Mouse (Mus musculus) kidney, embryonic 16.5 days (tissue): ENCODE results near the gene Rnf146. TPM values are rescaled to one million over a fixed set of nuclear protein-coding genes. Genes with fewer than 3 reads are reported as not detected.

ENCODE experiments used
- ATAC-seq: fragments of 200-750 bp; cut with Nextera tagmentation; 2 replicates; pipeline ENCODE4 v1.8.0; 2017; ENCODE audit warnings: moderate TSS enrichment; ENCODE audit not compliant: low FRiP score, low TSS enrichment
- H3K27ac ChIP-seq: fragments of 300-500 bp; sonication (generic); 2 replicates; pipeline ENCODE4 v1.5.1; 2014; ENCODE audit warnings: low read length
- H3K27me3 ChIP-seq: fragments of 300-500 bp; sonication (generic); 2 replicates; pipeline ENCODE4 v1.6.1; 2014; ENCODE audit warnings: low read length, control low read depth, mixed read lengths; ENCODE audit not compliant: insufficient read depth
- H3K36me3 ChIP-seq: fragments of 300-500 bp; sonication (generic); 2 replicates; pipeline ENCODE4 v1.6.1; 2014; ENCODE audit warnings: low read length, control low read depth, mixed read lengths; ENCODE audit not compliant: insufficient read depth
- H3K4me1 ChIP-seq: fragments of 300-500 bp; sonication (generic); 2 replicates; pipeline ENCODE4 v1.6.1; 2014; ENCODE audit warnings: low read length, control low read depth, mixed read lengths; ENCODE audit not compliant: insufficient read depth
- H3K4me2 ChIP-seq: fragments of 300-500 bp; sonication (generic); replicated peaks from 2 replicates; pipeline ENCODE4 v1.6.1; 2014; ENCODE audit warnings: low read depth, low read length
- H3K4me3 ChIP-seq: fragments of 300-500 bp; sonication (generic); 2 replicates; pipeline ENCODE4 v1.5.1; 2014; ENCODE audit warnings: mild to moderate bottlenecking, low read length
- H3K9ac ChIP-seq: fragments of 300-500 bp; sonication (generic); replicated peaks from 2 replicates; pipeline ENCODE4 v1.6.1; 2014; ENCODE audit warnings: low read length
- H3K9me3 ChIP-seq: fragments of 300-500 bp; sonication (generic); 2 replicates; pipeline ENCODE4 v1.6.1; 2016; ENCODE audit warnings: low read length, control low read depth
- WGBS: fragments of 180-500 bp; shearing (Covaris S2); extraction: QIAGEN DNeasy Blood & Tissue Kit; methylation state at CpG from one replicate; pipeline ENCODE4 v1.1.7; 2014; 5-methylcytosine and 5-hydroxymethylcytosine counted together
- polyA plus RNA-seq: library from polyadenylated mRNA; unstranded; fragments of >200 nt; fragmentation: Nextera tagmentation; extraction: Ambion mirVana; gene quantifications from 2 replicates; pipeline ENCODE4 v1.2.1, GENCODE M21; 2015

Gene Rnf146
- polyA plus RNA-seq, 1 experiment from 2014 or later = 57.4 TPM

- H3K27ac ChIP-seq = no peak overlapping the region
- no peaks in the 10 kb centered on the region for H3K4me1 ChIP-seq
- H3K9me3 ChIP-seq = no peaks in the 10 kb centered on the region
- ATAC-seq = no peak
- no peaks in the 10 kb centered on the region for H3K27me3 ChIP-seq
- H3K36me3 ChIP-seq = peaks cover 24% of the 10 kb centered on the region
- no peak overlapping the region for H3K4me3 ChIP-seq
- 98% methylated on average over 2 of the region's 2 CpGs for WGBS
- no peak overlapping the region for H3K4me2 ChIP-seq
- no peak overlapping the region for H3K9ac ChIP-seq
Observed at GRCm38 (mm10) chr10:29351420-29351819, 10.8 kb downstream of the Rnf146 start.

- H3K4me2 ChIP-seq = no peak overlapping the region
- no peak overlapping the region for H3K9ac ChIP-seq
- no peak overlapping the region for H3K27ac ChIP-seq
- no peaks in the 10 kb centered on the region for H3K4me1 ChIP-seq
- 91% methylated on average over 7 of the region's 7 CpGs for WGBS
- no peaks in the 10 kb centered on the region for H3K9me3 ChIP-seq
- peaks cover 24% of the 10 kb centered on the region for H3K36me3 ChIP-seq
- ATAC-seq = no peak
- no peak overlapping the region for H3K4me3 ChIP-seq
- H3K27me3 ChIP-seq = no peaks in the 10 kb centered on the region
Observed at GRCm38 (mm10) chr10:29346638-29347037, 15.6 kb downstream of the Rnf146 start.

DNA sequence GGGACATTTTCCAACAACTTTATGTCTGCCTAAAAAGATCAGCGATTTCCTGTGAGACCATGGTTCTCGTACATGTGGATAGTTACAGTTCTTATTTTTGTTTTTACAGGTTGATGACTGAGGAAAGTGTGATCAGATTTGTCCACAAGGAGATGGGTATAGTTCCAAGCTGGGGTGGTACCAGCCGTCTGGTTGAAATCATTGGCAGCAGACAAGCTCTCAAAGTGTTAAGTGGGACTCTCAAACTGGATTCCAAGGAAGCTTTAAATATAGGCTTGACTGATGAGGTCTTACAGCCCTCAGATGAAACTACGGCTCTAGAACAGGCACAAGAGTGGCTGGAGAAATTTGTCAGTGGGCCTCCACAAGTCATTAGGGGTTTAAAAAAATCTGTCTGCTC lies 18.0 kb downstream of the Rnf146 start:
- 91% methylated on average over 4 of the region's 4 CpGs for WGBS
- H3K9me3 ChIP-seq = no peaks in the 10 kb centered on the region

GRCm38 (mm10) chr10:29338355-29339056 lies 23.7 kb downstream of the Rnf146 start:
- Histone ChIP-seq H3K4me2 (no peak overlapping the region), H3K9ac (no peak overlapping the region), H3K27me3 (no peaks in the 10 kb centered on the region), H3K4me1 (no peaks in the 10 kb centered on the region), H3K27ac (no peak overlapping the region), H3K9me3 (no peaks in the 10 kb centered on the region), H3K4me3 (no peak overlapping the region), H3K36me3 (no peaks in the 10 kb centered on the region)
- ATAC-seq = no peak
- WGBS = 51% methylated on average over 4 of the region's 4 CpGs

More for the DNA sequence above, 18.0 kb downstream of the Rnf146 start:
- H3K9ac ChIP-seq = no peak overlapping the region
- peaks cover 21% of the 10 kb centered on the region for H3K36me3 ChIP-seq
- no peaks in the 10 kb centered on the region for H3K27me3 ChIP-seq
- no peak overlapping the region for H3K4me2 ChIP-seq
- no peak overlapping the region for H3K27ac ChIP-seq
- ATAC-seq = no peak
- no peak overlapping the region for H3K4me3 ChIP-seq
- no peaks in the 10 kb centered on the region for H3K4me1 ChIP-seq

DNA sequence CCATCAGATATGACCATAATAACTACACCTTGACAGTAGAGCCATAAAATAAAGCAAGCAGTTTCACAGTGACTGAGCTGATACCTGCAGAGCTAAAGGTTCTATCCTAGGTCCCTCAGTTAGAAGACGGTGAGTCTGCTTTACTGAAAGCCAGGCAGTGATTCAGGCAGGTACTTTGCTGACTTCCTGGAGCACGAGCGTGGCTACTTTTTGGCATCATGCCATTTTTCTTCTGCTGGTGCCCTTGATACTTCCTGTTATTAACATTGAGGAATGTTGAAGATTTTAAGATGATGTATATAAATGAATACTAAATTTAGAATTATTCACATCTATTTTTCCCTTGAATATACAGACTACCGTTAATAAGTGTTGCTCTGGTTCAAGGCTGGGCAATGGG lies 28.4 kb downstream of the Rnf146 start:
- 64% methylated on average over 4 of the region's 4 CpGs for WGBS
- Histone ChIP-seq H3K27me3 (no peaks in the 10 kb centered on the region), H3K4me3 (no peak overlapping the region), H3K27ac (no peak overlapping the region), H3K9ac (no peak overlapping the region), H3K9me3 (no peaks in the 10 kb centered on the region), H3K4me2 (no peak overlapping the region), H3K4me1 (no peaks in the 10 kb centered on the region), H3K36me3 (no peaks in the 10 kb centered on the region)
- no peak for ATAC-seq

DNA sequence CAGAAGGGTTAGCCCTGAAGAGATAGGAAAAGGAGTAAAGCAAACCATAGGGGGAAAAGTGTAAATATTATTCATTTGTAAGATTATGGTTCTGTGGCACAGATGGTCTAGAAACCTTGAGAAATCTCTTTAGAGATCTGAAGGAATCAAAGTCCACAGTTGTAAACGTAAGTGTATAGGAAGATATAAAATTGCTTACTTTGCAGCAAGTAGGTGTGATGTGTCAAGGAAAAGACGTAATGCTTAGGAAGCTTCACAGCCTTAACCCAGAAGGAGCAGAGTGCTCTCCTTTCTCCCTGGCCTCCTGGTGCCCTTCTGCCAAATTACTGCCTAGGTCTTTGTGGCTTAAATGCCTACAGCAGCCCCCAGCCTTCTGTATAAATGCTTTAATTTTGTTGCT lies 37.4 kb downstream of the Rnf146 start:
- H3K9me3 ChIP-seq = no peaks in the 10 kb centered on the region
- no peaks in the 10 kb centered on the region for H3K27me3 ChIP-seq
- H3K4me2 ChIP-seq = no peak overlapping the region
- no peaks in the 10 kb centered on the region; the same call in 1 of the 2 replicates for H3K36me3 ChIP-seq
- no peak overlapping the region for H3K4me3 ChIP-seq
- no peak overlapping the region for H3K27ac ChIP-seq
- ATAC-seq = no peak
- H3K9ac ChIP-seq = no peak overlapping the region
- no peaks in the 10 kb centered on the region for H3K4me1 ChIP-seq
- WGBS = 94% methylated on average over 2 of the region's 2 CpGs

- Histone ChIP-seq H3K4me1 (peaks cover 6% of the 10 kb centered on the region; the same call in 1 of the 2 replicates), H3K27ac (no peak overlapping the region), H3K4me3 (peak overlapping the region; percentile 71), H3K27me3 (no peaks in the 10 kb centered on the region), H3K9me3 (no peaks in the 10 kb centered on the region), H3K4me2 (peak overlapping the region; percentile 58), H3K9ac (peak overlapping the region; percentile 84; the same call in 1 of the 2 replicates), H3K36me3 (no peaks in the 10 kb centered on the region)
- ATAC-seq = no peak
- 25% methylated on average over 5 of the region's 5 CpGs for WGBS
Observed at GRCm38 (mm10) chr10:29313905-29314304, 48.3 kb downstream of the Rnf146 start.

DNA sequence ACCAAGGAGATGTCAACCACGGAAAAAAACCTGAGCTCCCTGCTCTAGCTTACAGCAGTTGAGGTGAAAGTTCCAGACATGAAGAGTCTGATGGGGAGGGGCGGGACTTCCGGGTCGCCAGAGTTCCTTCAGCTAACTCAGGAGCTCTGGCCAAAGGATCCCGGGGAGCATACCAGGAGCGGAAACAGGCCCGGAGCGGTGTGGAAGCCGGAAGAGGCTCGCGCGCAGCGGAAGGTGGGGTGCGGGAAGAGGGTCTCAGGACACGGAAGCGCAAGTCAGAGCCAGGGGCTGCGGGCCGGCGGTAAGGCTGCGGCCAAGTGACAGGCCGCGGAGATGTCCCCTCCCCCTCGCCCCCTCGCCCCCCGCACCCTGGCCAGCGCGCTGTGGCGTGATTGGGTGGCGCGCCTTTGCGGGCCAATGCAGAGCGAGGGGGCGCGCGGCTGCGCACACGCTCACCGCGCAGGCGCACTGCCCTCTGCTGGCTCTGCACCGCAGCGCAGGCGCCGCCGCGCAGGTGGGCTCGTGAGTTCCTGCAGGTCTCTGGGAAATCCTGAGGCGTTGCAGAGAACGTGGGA lies 49.1 kb downstream of the Rnf146 start, which contains the start of gene Echdc1:
TSS of gene Echdc1 (plus strand) at position 103 of the 575 bp plus-strand sequence.
- Histone ChIP-seq H3K4me3 (peak within 1 kb of the TSS; percentile 71), H3K9ac (peak within 1 kb of the TSS; percentile 84), H3K4me2 (peak within 1 kb of the TSS; percentile 58), H3K36me3 (no peaks in the 10 kb centered on the region), H3K27ac (peak within 1 kb of the TSS; percentile 91), H3K4me1 (peaks cover 6% of the 10 kb centered on the region; the same call in 1 of the 2 replicates), H3K27me3 (no peaks in the 10 kb centered on the region), H3K9me3 (no peaks in the 10 kb centered on the region)
- ATAC-seq = peak; percentile 99
- under 1% methylated on average over 47 of the region's 49 CpGs for WGBS

DNA sequence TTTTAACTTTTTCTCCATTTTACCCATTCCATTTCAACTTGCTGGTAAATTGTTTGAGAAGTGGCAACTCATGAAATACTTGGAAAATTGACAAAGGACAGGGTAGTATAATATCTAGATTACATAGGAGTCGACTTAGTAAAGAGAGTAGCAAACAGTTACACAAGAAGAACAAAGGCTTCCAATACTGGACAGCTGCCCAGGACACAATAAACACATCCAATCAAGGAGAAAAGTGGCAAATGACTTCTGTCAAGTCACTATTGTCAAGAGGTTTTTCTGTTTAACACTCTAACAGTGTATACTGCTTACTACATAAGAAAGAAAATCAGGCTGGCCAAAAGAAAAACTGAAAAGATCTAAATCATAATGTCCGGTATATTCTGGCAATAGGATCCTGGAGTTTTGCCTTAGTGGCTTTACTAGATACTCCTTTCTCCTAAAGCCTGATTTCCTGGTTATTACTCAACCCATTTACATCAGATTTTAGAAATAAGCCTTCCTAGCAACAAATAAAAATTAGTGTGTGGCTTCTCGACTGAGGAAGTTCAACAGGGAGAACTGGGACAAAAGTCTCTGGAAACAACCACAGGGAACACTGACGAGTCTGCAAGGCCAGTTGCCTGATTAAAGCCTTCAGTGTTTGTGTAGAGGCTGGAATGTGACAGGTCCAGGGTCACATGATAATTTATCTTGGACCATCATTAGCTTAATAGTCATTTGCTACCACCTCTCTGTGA lies 50.6 kb downstream of the Rnf146 start:
- Histone ChIP-seq H3K27me3 (no peaks in the 10 kb centered on the region), H3K4me2 (peak overlapping the region; percentile 58; the same call in 1 of the 2 replicates), H3K9me3 (no peaks in the 10 kb centered on the region), H3K36me3 (no peaks in the 10 kb centered on the region), H3K4me3 (no peak overlapping the region), H3K9ac (no peak overlapping the region), H3K27ac (no peak overlapping the region), H3K4me1 (peaks cover 6% of the 10 kb centered on the region; the same call in 1 of the 2 replicates)
- WGBS = 65% methylated on average over 4 of the region's 4 CpGs
- no peak for ATAC-seq
